Mouse (Mus musculus) right cerebral cortex, adult 18-20 months (tissue): ENCODE data around the gene Rit1.
"Not testable (repeated sequence)": the region's sequence is repeated elsewhere in the genome, so short reads cannot be mapped to it uniquely, and the experiment has no call there.

Experiments
- DNase-seq: peaks from one replicate; pipeline ENCODE4 v3.0.0; 2022; ENCODE audit warnings: mixed read lengths

Gene Rit1

DNA sequence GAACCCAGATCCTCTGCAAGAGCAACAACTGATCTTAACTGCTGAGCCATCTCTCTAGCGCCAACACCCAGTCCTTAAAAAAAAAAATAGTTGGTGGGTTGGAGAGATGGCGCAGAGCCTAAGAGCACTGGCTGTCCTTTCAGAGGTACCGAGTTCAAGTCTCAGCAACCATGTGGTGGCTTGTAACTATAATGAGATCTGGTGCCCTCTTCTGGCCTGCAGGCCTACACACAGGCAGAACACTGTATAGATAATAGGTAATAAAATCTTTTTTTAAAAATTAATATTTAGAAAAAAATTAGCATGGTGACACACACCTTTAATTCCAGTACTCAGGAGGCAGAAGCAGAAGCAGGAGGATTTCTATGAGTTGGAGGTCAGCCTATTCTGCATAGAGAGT, 23.5 kb downstream of the Rit1 start:
- DNase-seq = no peak

DNA sequence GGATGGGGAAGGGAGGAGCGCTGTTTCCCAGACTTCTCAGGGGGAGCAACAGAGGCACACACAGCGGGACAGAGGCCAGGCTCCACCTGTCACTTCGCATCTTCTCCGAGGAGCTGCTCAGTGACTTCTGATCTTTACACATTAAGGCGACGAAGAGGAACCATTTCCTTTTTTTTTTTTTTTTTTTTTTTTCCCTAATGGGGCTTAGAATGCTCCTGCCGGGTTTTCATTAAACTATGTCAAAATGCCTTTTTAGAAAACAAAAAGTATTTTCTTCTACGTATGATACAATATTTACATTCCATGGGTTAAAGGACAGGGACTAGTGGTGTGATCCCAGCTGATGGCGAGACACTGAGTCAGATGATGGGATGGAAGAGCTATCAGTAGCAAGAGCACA, 28.9 kb downstream of the Rit1 start:
- DNase-seq = no peak

DNA sequence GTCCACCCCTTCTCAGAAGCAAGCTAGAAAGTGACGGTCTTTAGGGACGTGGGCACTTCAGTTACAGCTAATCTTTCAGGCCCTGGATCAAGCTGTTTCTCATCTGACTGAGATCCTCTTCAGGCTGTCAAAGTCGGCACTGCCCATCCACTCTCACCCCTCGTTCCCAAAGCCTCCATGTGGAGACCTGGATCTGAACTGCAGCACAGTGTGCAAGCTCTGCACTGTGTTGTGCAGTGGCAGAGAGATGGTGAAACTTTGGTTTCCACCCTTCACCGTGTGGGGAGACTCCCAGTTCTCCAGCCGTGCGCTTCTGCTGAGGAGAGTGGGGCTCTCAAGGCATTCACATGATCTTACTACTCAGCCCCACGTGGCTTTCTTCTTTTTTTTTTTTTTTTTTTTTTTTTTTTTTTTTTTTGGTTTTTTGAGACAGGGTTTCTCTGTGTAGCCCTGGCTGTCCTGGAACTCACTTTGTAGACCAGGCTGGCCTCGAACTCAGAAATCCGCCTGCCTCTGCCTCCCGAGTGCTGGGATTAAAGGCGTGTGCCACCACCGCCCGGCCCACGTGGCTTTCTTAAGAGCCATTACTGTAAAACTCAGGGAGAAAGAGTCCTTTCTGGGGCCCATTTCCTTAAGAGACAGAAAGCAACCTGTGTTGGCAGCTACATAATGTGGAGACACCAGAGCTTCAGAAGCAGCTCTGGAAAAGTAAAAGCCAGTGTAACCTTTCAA, 29.7 kb downstream of the Rit1 start:
- no peak for DNase-seq

DNA sequence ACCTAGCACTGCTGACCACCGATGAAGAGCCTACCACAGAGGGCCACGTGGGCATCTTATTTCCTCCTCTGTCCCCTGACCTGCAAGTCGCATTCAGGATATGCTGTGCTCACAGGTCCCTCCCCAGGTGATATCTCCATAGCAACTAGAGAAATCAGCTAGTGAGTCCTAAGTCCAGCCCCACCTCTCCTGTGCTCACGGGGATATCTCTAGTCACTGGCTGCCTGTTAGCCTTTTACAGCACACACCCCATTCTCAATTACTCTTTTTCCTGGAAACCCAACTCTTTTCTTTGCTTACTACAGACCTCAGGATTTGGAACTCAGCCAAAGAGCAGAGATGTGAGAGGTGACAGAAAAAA, 30.2 kb downstream of the Rit1 start:
- DNase-seq = no peak

DNA sequence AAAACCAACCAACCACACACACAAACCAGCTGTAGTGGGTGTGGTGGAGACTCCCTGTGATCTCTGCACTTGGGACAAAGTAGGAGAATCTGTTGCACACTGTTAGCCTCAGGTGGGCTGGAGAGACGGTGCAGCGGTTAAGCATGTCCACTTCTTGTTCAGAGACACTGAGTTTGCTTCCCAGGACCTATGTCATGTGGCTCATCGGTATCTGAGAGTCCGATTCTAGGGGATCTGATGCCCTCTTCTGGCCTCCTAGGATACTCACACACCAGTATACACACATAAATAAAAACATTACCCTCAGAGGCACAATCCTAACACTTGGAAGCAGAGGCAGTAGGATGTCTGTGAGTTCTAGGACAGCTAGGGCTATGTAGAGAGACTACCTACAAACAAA, 37.6 kb downstream of the Rit1 start:
- DNase-seq = no peak

DNA sequence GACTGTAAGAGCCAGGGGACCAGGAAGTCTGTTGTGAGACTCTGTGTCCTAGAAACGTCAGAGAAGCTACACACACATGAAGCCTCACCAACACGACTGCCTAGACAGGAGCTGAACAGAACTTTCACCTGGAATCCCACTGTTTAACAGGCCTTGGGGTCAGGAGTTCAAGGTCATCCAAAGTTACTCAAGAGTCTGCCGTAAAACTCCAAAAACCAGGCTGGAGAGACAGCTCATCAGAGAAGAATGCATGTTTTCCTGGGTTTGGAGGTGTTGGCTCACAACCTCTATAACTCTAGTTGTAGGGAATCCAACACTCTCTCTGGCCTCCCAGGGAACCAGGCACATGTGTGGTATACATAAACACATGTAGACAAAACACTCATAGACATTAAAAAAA, 38.9 kb downstream of the Rit1 start:
- DNase-seq = no peak

DNA sequence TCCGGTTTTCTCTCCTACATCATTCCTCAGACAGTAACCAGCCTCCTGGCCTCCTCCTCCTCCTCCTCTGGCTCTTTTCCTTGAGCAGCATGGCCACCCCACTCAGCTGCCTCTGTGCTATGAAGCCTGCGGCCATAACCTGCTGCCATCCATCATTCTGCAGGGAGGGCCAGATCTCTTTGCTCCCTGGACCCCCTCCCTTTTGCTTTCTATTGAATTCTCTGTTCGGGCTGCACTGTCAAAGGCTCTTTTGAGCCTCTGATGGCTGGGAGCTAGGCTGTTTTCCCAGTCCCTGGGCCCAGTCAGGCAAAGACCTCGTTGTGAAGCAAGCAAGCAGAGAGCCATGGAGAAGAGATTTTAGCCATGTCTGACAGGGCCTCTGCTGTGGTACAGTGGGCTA, 39.6 kb downstream of the Rit1 start:
- peak; percentile 48 for DNase-seq

DNA sequence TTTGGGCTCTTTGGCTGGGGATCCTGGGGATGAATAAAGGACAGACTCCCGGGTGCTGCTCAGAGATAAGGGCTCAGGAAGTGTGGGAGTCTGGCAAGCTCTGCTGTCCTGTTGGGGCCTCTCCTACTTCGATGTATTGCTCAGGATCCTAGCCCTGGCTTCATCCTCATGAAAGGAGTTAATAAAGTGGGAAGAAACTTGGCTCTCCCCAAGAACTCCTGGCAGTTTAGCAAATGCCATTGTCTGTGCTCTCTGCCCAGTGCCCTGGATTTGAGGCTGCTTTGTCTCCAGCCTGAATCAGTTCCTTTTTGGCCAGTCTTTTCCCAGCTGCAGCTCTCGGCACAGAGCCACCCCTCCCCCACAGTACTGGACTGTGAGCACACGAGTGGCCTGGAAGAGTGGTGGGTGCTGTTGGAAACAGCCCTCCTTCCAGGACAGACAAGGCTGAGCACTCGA, 41.4 kb downstream of the Rit1 start:
- peak; percentile 89 for DNase-seq

DNA sequence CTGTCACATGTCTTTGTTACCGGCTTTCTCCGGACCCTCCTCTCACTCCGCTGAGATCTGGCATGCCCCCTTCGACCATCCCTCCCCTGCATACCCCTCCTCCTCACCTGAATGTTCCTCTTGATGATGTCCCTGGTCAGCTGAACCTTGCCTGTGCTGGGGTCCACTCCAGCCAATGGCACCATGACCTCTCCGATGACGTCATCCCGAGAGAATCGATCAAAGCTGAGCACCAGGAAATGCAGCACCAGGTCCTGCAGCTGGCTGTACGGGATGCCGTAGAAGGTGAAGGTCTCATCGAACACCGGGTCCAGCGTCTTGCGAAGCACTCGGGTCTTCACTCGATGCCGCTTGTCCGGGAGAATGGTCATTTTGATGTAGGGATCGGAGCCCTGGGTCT, 45.0 kb downstream of the Rit1 start:
- no peak for DNase-seq

DNA sequence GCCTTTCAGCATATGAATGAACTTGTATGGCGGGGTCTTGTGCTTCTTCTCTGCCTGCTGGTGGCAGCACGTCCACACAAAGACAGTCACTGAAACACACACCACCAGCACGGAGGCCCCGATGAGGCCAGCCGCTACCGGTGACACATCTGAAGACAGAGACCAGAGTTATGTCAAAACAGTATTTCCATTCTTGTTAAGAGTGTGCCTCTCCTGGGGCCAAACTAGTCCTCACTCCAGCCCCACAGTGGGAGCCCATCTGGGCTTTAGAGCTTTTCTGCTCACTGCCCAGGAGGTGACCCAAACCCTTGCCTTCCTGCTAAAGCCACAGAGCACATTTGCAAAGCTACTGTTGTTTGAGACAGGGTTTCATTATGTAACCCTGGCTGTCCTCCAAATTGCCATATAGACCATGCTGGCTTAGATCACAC, 45.8 kb downstream of the Rit1 start:
- DNase-seq = no peak

DNA sequence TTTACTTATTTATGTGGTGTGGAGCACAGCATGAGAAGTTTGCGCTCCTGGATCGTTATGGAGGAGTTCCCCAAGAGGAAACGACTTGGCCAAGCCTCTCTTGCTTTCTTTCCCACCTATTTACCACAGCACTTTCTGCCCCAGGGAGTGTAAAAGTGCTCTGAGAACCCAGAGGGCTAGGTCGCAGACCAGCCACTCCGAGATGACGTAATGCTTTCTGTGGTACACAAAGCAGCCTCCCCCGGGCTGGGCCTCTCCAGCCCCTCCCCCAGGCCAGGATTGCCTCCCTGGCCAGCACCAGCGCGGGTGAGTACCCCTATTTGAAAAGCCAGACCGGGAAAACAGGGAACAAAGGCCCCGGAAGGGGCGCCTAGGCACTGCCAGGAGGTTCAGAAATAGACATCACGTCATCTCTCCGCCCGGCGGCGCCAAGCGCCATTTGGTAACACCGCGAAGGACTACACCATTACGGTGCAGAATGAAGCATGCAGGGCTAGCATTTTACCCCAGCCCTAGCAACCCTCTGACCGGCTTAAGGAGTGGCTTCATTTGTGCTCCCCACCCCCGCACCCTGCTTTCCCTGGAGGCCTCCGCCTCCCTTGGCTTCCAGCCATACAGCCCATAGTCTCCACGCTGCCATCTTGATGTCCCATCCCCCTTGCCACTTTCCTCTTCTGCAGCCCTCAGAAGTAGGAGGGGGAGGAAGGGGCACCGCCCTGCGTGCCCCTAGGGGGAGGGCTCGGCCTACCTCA, 54.7 kb downstream of the Rit1 start:
- DNase-seq = peak; percentile 84

DNA sequence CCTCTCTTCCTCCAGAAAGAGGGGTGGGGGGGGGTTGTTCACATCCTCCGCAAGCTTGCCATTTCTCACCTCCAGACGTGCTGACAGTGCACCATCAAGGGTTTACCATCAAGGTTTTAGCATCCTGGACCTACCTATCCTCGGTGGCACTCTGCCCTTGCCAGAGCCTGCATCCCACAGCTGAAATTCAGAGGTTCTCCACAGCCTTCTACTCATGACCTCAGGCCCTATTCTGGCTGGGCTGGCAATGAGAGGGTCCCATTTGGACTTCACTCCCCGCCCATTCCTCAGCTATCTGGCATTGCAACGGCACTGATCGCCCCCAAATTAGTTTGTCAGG, 55.3 kb downstream of the Rit1 start:
- not testable (repeated sequence) for DNase-seq

DNA sequence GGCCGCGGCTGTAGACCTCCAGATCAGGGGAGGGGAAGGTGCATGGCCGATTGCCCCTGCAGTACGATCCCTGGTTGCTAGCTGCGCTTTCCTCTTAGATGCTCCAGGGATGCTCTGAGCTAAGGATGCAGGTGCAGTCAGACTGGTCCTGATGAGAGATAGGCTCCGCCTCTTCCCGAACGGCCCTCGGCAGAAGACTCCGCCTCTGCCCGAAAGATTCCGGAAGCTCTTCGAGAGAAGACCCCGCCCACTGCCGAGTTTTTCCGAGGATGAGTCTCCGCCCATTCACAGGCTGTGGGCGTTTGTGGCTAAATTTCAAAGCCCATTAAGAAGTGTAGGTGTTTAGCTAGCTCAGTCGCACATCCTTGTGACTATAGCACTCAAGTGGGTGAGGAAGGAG, 55.8 kb downstream of the Rit1 start:
- peak; percentile 97 for DNase-seq

DNA sequence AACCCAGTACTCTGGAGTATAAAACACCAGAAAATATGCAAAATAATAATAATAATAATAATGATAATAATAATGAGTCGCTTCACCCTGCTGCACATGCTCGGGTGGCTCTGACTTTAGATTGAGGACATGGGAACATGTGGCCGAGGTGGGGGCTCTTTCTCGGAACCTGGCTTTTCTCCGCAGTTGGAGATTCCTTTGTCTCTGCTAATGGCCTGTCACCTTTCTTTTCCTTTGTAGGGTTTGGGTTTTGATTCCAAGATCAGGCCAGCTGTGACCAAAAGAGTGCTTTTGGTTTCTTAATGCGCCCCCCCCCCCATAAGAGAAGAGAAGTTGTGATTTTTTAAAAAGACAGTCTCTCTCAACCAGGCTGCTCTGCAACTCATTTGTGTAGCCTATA, 56.5 kb downstream of the Rit1 start:
- DNase-seq = not testable (repeated sequence)

DNA sequence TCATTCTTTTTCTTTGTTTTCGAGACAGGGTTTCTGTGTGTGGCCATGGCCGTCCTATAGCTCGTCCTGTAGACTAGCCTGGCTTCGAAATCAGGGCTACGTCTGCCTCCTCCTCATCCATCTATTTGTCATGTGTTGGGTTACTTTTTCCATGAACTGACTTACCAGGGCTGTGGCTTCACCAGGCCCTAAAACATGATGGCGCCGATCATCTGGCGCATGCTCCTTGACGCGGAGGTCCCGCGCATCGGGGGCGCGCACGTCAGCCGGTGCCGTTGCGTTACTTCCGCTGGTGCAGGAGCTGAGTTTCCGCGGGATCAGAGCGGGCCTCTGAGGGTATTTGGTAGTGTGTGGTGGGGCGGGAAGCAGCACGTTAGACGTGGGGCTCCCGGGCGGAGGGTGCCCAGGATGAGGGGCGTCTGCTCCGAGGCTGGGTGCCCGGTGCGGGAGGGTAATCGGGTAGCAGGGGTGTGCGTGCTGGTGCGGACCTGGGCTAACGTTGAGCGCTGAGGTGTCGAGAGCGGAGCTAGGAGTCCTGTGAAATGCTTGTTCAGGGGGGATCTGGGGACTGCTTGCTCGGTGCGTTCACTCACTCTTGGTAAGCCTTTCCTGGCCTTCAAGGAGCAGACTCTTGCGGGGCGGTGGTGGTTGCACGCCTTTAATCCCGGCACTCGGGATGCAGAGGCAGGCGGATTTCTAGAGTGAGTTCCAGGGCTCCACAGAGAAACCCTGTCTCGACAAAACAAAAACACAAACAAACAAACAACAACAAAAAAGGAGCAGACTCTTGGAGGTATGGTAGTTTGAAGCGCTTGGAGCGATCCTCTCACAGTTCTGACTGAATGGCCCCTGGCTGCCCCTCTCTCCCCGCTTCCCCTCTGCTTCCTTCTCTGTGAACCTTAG, 58.6 kb downstream of the Rit1 start, which contains the start of gene Syt11:
Syt11 (minus strand) TSS at position 226 of the 903 bp plus-strand sequence.
- not testable (repeated sequence) for DNase-seq
